Mouse (Mus musculus) hindbrain, embryonic 16.5 days (tissue): ENCODE measurements around the gene Tra2a. TPM values are rescaled to one million over a fixed set of nuclear protein-coding genes. Genes with fewer than 3 reads are reported as not detected.

Experiments used
- ATAC-seq: fragments of 200-750 bp; cut with Nextera tagmentation; 2 replicates; pipeline ENCODE4 v1.8.0; 2017; ENCODE audit warnings: moderate TSS enrichment, moderate library complexity
- H3K27ac ChIP-seq: fragments of 300-500 bp; sonication (generic); 2 replicates; pipeline ENCODE4 v1.5.1; 2014; ENCODE audit warnings: low read depth, mild to moderate bottlenecking, control low read depth, low read length, moderate library complexity
- H3K27me3 ChIP-seq: fragments of 300-500 bp; sonication (generic); replicated peaks from 2 replicates; pipeline ENCODE4 v1.6.1; 2014; ENCODE audit warnings: low read length; ENCODE audit not compliant: control insufficient read depth, insufficient read depth
- H3K36me3 ChIP-seq: fragments of 300-500 bp; sonication (generic); 2 replicates; pipeline ENCODE4 v1.6.1; 2014; ENCODE audit warnings: mild to moderate bottlenecking, low read length, moderate library complexity, mixed read lengths; ENCODE audit not compliant: control insufficient read depth, insufficient read depth
- H3K4me1 ChIP-seq: fragments of 300-500 bp; sonication (generic); 2 replicates; pipeline ENCODE4 v1.6.1; 2014; ENCODE audit warnings: low read depth, low read length; ENCODE audit not compliant: control insufficient read depth, insufficient read depth
- H3K4me2 ChIP-seq: fragments of 300-500 bp; sonication (generic); 2 replicates; pipeline ENCODE4 v1.6.1; 2014; ENCODE audit warnings: mild to moderate bottlenecking, low read length, control low read depth, moderate library complexity
- H3K4me3 ChIP-seq: fragments of 300-500 bp; sonication (generic); 2 replicates; pipeline ENCODE4 v1.5.1; 2014; ENCODE audit warnings: mild to moderate bottlenecking, low read length, control low read depth, moderate library complexity
- H3K9ac ChIP-seq: fragments of 300-500 bp; sonication (generic); 2 replicates; pipeline ENCODE4 v1.6.1; 2014; ENCODE audit warnings: low read depth, mild to moderate bottlenecking, control low read depth, low read length, moderate library complexity
- H3K9me3 ChIP-seq: fragments of 300-500 bp; sonication (generic); 2 replicates; pipeline ENCODE4 v1.6.1; 2014; ENCODE audit warnings: mild to moderate bottlenecking, low read length, moderate library complexity; ENCODE audit not compliant: control insufficient read depth
- WGBS: fragments of 180-500 bp; shearing (Covaris S2); extraction: QIAGEN DNeasy Blood & Tissue Kit; methylation state at CpG from one replicate; pipeline ENCODE4 v1.1.7; 2014; 5-methylcytosine and 5-hydroxymethylcytosine counted together
- polyA plus RNA-seq: library from polyadenylated mRNA; unstranded; fragments of >200 nt; fragmentation: Nextera tagmentation; extraction: Ambion mirVana; gene quantifications from 2 replicates; pipeline ENCODE4 v1.2.1, GENCODE M21; 2015

The Tra2a gene
- polyA plus RNA-seq, 1 experiment from 2014 or later, result 97.9 TPM

DNA sequence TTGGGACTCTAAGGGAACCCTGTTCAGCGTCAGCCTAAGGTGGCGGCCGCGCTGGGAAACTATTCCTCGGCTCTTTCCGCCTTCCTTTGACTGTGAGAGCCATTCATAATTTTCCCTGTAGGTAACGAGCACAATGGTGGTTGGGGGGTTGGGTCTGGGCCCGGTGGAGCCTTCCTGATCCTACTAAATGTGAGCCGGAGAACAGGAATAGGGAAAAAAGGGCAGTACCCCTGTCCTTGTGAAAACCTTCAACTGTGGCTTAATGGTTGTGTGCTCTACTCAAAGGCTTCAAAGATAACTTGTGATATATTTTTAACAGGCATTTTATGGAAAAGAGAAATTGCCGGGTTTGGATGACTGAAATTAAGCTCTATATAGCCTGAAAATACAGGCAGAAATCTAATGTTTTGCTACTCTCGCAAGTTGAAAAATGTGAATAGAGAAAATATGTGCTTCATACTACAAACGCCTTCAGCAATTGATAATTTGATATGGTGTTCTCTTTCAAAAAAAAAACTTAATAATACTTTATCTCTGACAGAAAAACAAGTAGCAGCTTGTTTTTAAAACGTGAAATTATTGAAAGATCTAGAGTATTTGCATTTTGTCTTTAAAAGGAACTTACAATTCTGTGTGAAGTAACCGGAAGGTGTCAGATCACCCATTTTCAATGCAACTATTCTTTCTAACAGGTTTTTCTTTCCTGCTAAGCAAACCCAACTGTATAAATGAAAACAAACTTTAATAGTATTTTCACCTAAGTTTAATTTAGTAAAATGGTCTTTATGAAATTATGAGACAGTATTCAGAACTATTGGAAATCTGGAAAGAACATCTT is 47.9 kb downstream of the Tra2a start:
- Histone ChIP-seq H3K9ac (peak overlapping the region; percentile 91; the same call in 1 of the 2 replicates), H3K4me3 (peak overlapping the region; percentile 80), H3K4me1 (peaks cover 13% of the 10 kb centered on the region), H3K9me3 (no peaks in the 10 kb centered on the region), H3K27me3 (peaks cover 3% of the 10 kb centered on the region; the same call in 1 of the 2 replicates), H3K36me3 (no peaks in the 10 kb centered on the region), H3K4me2 (peak overlapping the region; percentile 79), H3K27ac (peak overlapping the region; percentile 62)
- ATAC-seq, result peak; percentile 1; the same call in 1 of the 2 replicates
- WGBS, result 2% methylated on average over 14 of the region's 14 CpGs

DNA sequence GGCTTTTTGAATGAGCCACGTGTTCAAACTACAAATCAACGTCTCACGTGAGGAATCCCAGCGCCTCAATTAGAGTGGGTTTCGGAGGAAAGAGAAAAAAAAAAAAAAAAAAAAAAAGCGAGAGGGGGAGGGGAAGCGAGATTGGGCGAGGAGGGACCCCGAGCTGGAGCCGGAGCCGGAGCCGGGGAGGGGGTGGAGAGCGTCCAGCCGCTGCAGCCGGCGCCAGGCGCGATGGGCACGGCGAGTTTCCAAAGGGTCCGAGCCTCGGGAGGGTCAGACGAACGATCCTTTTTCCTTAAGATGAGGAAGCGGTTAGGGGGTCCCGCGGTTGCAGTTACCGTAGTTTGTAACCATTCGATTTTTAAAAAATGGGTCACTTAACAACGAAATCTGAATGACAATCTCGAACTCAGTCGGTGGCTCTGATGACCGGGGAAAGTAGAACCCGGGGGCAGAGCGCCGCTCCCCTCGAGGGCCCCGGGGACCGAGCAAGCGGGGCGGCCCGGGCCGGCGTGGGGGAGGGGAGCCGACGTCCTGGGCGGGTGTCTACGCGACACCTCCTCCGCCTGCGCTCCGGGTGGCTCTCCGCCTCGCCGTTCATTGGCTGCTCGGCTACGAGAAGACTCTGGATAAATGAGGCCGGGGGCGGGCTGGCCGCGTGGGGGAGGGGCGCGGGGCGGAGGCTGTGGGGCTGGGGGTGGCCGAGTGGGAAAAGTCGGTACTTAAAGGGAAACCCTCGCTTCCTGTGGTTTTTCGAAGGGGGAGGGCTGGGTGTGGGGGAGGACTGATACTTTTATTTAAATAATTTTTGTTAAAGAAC is 48.7 kb downstream of the Tra2a start, which contains the start of gene Igf2bp3:
Gene Igf2bp3 (minus strand): TSS at position 30 of the 820 bp plus-strand sequence.
- Histone ChIP-seq H3K4me3 (peak within 1 kb of the TSS; percentile 80), H3K9me3 (no peaks in the 10 kb centered on the region), H3K4me2 (peak within 1 kb of the TSS; percentile 79), H3K27me3 (peaks cover 2% of the 10 kb centered on the region; the same call in 1 of the 2 replicates), H3K9ac (peak within 1 kb of the TSS; percentile 91), H3K4me1 (peaks cover 20% of the 10 kb centered on the region), H3K36me3 (no peaks in the 10 kb centered on the region), H3K27ac (peak within 1 kb of the TSS; percentile 84)
- WGBS, result under 1% methylated on average over 52 of the region's 68 CpGs
- peak; percentile 82 for ATAC-seq

DNA sequence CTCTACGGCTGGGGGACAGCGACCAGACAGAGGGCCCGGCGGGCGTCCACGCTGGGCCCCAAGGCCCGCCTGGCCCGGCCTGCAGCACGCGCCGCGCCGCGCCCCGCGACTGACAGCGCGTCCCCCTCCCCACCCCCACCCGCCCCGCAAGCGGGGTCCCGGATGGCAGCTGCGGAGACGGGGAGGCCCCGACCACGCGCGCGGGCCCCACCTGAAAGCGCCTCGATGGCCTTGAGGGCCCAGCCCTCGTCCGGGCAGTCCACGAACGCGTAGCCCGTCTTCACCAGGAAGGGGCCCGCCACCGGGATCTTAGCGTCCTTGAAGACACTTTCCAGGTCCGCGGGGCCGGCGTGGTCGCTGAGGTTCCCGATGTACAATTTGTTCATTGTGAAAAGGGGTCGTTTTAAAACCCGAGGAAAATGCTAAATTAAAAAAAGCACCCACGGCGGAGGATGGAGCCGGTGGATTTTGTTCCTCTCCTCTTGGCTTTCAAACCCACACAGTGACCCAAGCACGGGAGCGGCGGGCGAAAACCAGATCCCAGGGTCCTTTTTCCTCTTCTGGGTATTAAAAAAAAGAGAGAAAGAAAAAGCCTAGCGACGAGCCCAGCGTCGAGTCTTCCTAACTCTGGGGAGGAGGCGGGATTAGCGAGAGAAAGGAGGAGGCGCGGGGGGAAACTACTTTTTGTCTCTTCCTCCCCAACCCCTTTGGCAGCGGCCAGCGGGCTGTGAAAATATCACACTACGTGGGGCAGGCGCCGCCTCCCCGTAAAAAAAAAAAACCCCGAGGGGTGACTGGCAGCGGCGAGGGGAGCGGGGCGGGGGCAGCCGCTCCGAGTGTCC is 49.5 kb downstream of the Tra2a start:
- H3K36me3 ChIP-seq, result no peaks in the 10 kb centered on the region
- WGBS, result under 1% methylated on average over 76 of the region's 76 CpGs
- peak overlapping the region; percentile 84 for H3K27ac ChIP-seq
- H3K4me3 ChIP-seq, result peak overlapping the region; percentile 80
- peaks cover 22% of the 10 kb centered on the region for H3K4me1 ChIP-seq
- ATAC-seq, result peak; percentile 7; the same call in 1 of the 2 replicates
- peak overlapping the region; percentile 91 for H3K9ac ChIP-seq
- no peaks in the 10 kb centered on the region for H3K9me3 ChIP-seq
- peak overlapping the region; percentile 79 for H3K4me2 ChIP-seq
- no peaks in the 10 kb centered on the region for H3K27me3 ChIP-seq

DNA sequence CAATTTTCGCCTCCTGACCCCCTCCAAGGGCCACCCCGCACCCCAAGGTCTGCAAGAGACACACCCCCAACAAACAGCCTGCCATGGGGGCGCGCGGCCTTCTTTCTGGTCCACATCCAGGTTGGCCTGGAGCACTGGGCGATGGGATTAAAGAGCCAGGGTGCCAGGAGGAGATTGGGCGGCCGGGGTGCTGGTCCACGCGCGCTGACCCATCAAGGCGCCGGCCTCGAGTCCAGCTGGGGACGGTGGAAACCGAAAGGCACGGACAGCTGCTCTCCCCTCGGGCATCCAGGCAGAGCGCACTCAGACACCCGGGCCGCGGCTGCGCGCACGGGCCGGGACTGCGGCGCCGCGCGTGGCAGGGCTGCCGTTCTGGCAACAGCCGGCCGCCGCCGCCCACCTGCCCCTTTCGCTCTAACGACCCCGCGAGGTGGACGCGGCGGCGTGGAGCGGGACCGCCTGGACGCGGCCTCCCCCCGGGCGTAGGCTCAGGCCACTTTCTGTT is 50.2 kb downstream of the Tra2a start:
- peak overlapping the region; percentile 91 for H3K9ac ChIP-seq
- H3K27ac ChIP-seq, result peak overlapping the region; percentile 84
- peak overlapping the region; percentile 79 for H3K4me2 ChIP-seq
- H3K27me3 ChIP-seq, result no peaks in the 10 kb centered on the region
- WGBS, result 0% methylated on average over 36 of the region's 50 CpGs
- H3K4me1 ChIP-seq, result peaks cover 22% of the 10 kb centered on the region
- H3K4me3 ChIP-seq, result peak overlapping the region; percentile 80
- ATAC-seq, result peak; percentile 7; the same call in 1 of the 2 replicates
- no peaks in the 10 kb centered on the region for H3K36me3 ChIP-seq
- H3K9me3 ChIP-seq, result no peaks in the 10 kb centered on the region

DNA sequence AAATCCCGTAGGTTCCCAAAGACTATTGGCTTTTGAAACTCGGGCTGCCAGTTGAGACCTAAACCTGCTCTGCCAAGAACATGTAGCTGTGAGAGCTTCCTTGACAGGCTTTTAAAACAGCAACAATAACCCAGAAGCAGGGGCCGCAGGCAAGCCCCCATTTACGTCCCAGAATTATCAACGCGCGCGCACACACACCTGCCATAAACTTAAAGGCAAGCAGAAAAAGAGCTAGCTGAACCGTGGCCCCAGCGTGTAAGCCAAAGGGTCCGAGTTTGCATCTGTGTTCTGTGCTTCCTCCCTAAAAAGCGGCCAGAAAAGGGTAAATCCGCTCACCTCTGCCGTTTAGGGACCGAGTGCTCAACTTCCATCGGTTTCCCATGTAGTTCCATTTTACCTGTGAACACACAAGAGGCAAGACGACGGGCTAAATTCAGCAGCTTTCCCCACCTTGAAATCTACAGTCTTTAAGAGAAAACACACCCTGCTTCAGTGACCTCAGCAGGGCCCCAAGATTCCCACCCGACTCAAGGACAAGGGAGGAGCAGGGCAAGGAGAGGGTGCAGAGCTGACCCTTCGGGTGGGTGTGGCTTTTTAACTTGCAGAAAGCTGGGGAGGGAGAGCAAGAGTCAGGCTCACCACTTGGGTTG is 50.8 kb downstream of the Tra2a start:
- H3K4me2 ChIP-seq, result peak overlapping the region; percentile 79
- no peaks in the 10 kb centered on the region for H3K9me3 ChIP-seq
- ATAC-seq, result no peak
- H3K27ac ChIP-seq, result peak overlapping the region; percentile 84; the same call in 1 of the 2 replicates
- H3K36me3 ChIP-seq, result no peaks in the 10 kb centered on the region
- H3K4me1 ChIP-seq, result peaks cover 25% of the 10 kb centered on the region
- H3K27me3 ChIP-seq, result no peaks in the 10 kb centered on the region
- peak overlapping the region; percentile 91 for H3K9ac ChIP-seq
- 3% methylated on average over 20 of the region's 20 CpGs for WGBS
- H3K4me3 ChIP-seq, result peak overlapping the region; percentile 80

DNA sequence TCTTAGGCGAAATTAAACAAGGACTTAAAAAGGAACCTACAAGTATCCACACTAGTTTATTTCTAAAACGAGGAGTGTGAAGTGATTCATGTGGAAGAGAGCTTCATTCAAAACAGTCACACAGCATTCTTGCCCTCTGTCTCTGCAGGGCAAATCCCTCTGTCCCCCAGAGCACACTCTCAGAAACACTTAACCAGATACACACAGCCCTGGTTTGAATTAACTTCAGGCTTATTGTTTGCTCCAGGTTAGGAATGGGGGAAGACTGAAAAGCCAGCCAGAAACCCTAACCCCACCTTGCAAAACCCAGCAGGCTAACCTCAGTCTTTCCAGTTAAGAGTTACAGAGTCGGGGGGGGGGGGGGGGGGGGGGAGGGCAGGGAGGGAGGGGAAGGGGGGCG is 51.7 kb downstream of the Tra2a start:
- Histone ChIP-seq H3K4me3 (no peak overlapping the region), H3K27me3 (no peaks in the 10 kb centered on the region), H3K4me2 (peak overlapping the region; percentile 79), H3K36me3 (no peaks in the 10 kb centered on the region), H3K9ac (no peak overlapping the region), H3K9me3 (no peaks in the 10 kb centered on the region), H3K27ac (no peak overlapping the region), H3K4me1 (peaks cover 22% of the 10 kb centered on the region)
- WGBS, result 15% methylated on average over 4 of the region's 4 CpGs
- no peak for ATAC-seq

DNA sequence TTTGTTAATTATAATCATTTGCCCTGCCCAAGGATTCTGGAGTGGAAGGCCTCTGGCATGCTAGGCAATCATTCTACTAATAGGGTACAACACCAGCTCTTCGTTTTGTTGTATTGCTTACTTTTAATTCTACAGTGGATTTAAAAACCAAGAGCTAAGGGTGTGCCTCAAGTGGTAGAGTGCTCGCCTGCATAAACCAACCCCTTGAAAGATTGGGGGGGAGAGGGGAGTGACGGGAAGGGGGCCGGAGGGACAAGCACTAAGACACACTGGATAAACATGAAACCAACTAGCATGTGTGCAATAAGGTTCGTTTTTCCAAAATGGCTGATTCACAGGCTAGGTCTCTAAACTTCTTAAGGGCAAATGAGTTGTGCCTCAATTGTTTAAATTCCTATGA is 52.2 kb downstream of the Tra2a start:
- WGBS, result 21% methylated on average over 5 of the region's 5 CpGs
- no peak overlapping the region for H3K9ac ChIP-seq
- H3K36me3 ChIP-seq, result no peaks in the 10 kb centered on the region
- H3K4me1 ChIP-seq, result peaks cover 22% of the 10 kb centered on the region
- no peak overlapping the region for H3K27ac ChIP-seq
- H3K27me3 ChIP-seq, result no peaks in the 10 kb centered on the region
- ATAC-seq, result no peak
- no peaks in the 10 kb centered on the region for H3K9me3 ChIP-seq
- H3K4me3 ChIP-seq, result no peak overlapping the region
- H3K4me2 ChIP-seq, result no peak overlapping the region
